Mouse (Mus musculus): ENCODE measurements around the gene Slc36a2. TPM values are rescaled to one million over a fixed set of nuclear protein-coding genes. Genes with fewer than 3 reads are reported as not detected.

Slc36a2 gene
- 0.16 and 0.46 TPM in 2 replicates for polyA plus RNA-seq (2015; fragmentation: Nextera tagmentation; extraction: Ambion mirVana)

GRCm38 (mm10) chr11:55184733-55185291 is at the start of gene Slc36a2:
Slc36a2 (minus strand) TSS chr11:55185077.
- Histone ChIP-seq H3K27me3 (replicated peaks; ENCODE audit: control insufficient read depth, insufficient read depth, low read length) (no peaks in the 10 kb centered on the region), H3K9ac (replicated peaks; ENCODE audit: low read depth, low read length) (no peak within 1 kb of the TSS), H3K4me3 (replicated peaks; ENCODE audit: low read length) (no peak within 1 kb of the TSS), H3K4me1 (replicated peaks; ENCODE audit: control insufficient read depth, insufficient read depth, low read length) (no peaks in the 10 kb centered on the region), H3K4me2 (ENCODE audit: low read length) (no peak within 1 kb of the TSS), H3K27ac (ENCODE audit: low read length) (no peak within 1 kb of the TSS), H3K36me3 (ENCODE audit: control insufficient read depth, insufficient read depth) (no peaks in the 10 kb centered on the region), H3K9me3 (ENCODE audit: control insufficient read depth, low read length) (no peaks in the 10 kb centered on the region)
- 20% methylated on average over 10 of the region's 10 CpGs for WGBS
- ATAC-seq: no peak

- Histone ChIP-seq H3K27me3 (replicated peaks; ENCODE audit: control insufficient read depth, insufficient read depth, low read length) (no peaks in the 10 kb centered on the region), H3K4me1 (replicated peaks; ENCODE audit: control insufficient read depth, insufficient read depth, low read length) (no peaks in the 10 kb centered on the region), H3K27ac (ENCODE audit: low read length) (no peak overlapping the region), H3K9ac (replicated peaks; ENCODE audit: low read depth, low read length) (no peak overlapping the region), H3K9me3 (ENCODE audit: control insufficient read depth, low read length) (no peaks in the 10 kb centered on the region), H3K4me2 (ENCODE audit: low read length) (no peak overlapping the region), H3K36me3 (ENCODE audit: control insufficient read depth, insufficient read depth) (peaks cover 13% of the 10 kb centered on the region), H3K4me3 (replicated peaks; ENCODE audit: low read length) (no peak overlapping the region)
- WGBS: 82% methylated on average over 7 of the region's 7 CpGs
- no peak for ATAC-seq
These were observed 49.4 kb upstream of the Slc36a2 start for GRCm38 (mm10) chr11:55234288-55234687.

- H3K27ac ChIP-seq (ENCODE audit: low read length): no peak overlapping the region
- no peaks in the 10 kb centered on the region for H3K4me1 ChIP-seq (replicated peaks; ENCODE audit: control insufficient read depth, insufficient read depth, low read length)
- no peak for ATAC-seq
- no peak overlapping the region for H3K4me2 ChIP-seq (ENCODE audit: low read length)
- no peaks in the 10 kb centered on the region for H3K27me3 ChIP-seq (replicated peaks; ENCODE audit: control insufficient read depth, insufficient read depth, low read length)
- 92% methylated on average over 6 of the region's 6 CpGs for WGBS
- no peak overlapping the region for H3K9ac ChIP-seq (replicated peaks; ENCODE audit: low read depth, low read length)
- H3K36me3 ChIP-seq (ENCODE audit: control insufficient read depth, insufficient read depth): peaks cover 15% of the 10 kb centered on the region
- H3K4me3 ChIP-seq (replicated peaks; ENCODE audit: low read length): no peak overlapping the region
- no peaks in the 10 kb centered on the region for H3K9me3 ChIP-seq (ENCODE audit: control insufficient read depth, low read length)
These were observed 46.2 kb upstream of the Slc36a2 start for GRCm38 (mm10) chr11:55231034-55231433.

- no peaks in the 10 kb centered on the region for H3K4me1 ChIP-seq (replicated peaks; ENCODE audit: control insufficient read depth, insufficient read depth, low read length)
- no peak for ATAC-seq
- H3K9ac ChIP-seq (replicated peaks; ENCODE audit: low read depth, low read length): no peak overlapping the region
- no peaks in the 10 kb centered on the region for H3K9me3 ChIP-seq (ENCODE audit: control insufficient read depth, low read length)
- H3K36me3 ChIP-seq (ENCODE audit: control insufficient read depth, insufficient read depth): 0 out of 2 replicates have a peak, but pooled peaks cover 4% of the 10 kb centered on the region
- no peak overlapping the region for H3K4me3 ChIP-seq (replicated peaks; ENCODE audit: low read length)
- H3K4me2 ChIP-seq (ENCODE audit: low read length): no peak overlapping the region
- 94% methylated on average over 7 of the region's 7 CpGs for WGBS
- H3K27ac ChIP-seq (ENCODE audit: low read length): no peak overlapping the region
- H3K27me3 ChIP-seq (replicated peaks; ENCODE audit: control insufficient read depth, insufficient read depth, low read length): no peaks in the 10 kb centered on the region
These were observed 36.4 kb upstream of the Slc36a2 start for GRCm38 (mm10) chr11:55221306-55221705.

GRCm38 (mm10) chr11:55218473-55218872 is 33.6 kb upstream of the Slc36a2 start:
- Histone ChIP-seq H3K4me2 (ENCODE audit: low read length) (no peak overlapping the region), H3K9me3 (ENCODE audit: control insufficient read depth, low read length) (no peaks in the 10 kb centered on the region), H3K9ac (replicated peaks; ENCODE audit: low read depth, low read length) (no peak overlapping the region), H3K27ac (ENCODE audit: low read length) (no peak overlapping the region), H3K4me1 (replicated peaks; ENCODE audit: control insufficient read depth, insufficient read depth, low read length) (no peaks in the 10 kb centered on the region), H3K4me3 (replicated peaks; ENCODE audit: low read length) (no peak overlapping the region), H3K27me3 (replicated peaks; ENCODE audit: control insufficient read depth, insufficient read depth, low read length) (no peaks in the 10 kb centered on the region), H3K36me3 (ENCODE audit: control insufficient read depth, insufficient read depth) (no peaks in the 10 kb centered on the region)
- ATAC-seq: no peak
- 87% methylated on average over 3 of the region's 3 CpGs for WGBS

- WGBS: 95% methylated on average over 7 of the region's 7 CpGs
- no peaks in the 10 kb centered on the region for H3K9me3 ChIP-seq (ENCODE audit: control insufficient read depth, low read length)
- H3K36me3 ChIP-seq (ENCODE audit: control insufficient read depth, insufficient read depth): no peaks in the 10 kb centered on the region
- no peak for ATAC-seq
- no peaks in the 10 kb centered on the region for H3K4me1 ChIP-seq (replicated peaks; ENCODE audit: control insufficient read depth, insufficient read depth, low read length)
- H3K4me3 ChIP-seq (replicated peaks; ENCODE audit: low read length): no peak overlapping the region
- no peak overlapping the region for H3K27ac ChIP-seq (ENCODE audit: low read length)
- no peak overlapping the region for H3K9ac ChIP-seq (replicated peaks; ENCODE audit: low read depth, low read length)
- H3K4me2 ChIP-seq (ENCODE audit: low read length): no peak overlapping the region
- H3K27me3 ChIP-seq (replicated peaks; ENCODE audit: control insufficient read depth, insufficient read depth, low read length): no peaks in the 10 kb centered on the region
These were observed 33.0 kb upstream of the Slc36a2 start for GRCm38 (mm10) chr11:55217880-55218279.

- H3K4me1 ChIP-seq (replicated peaks; ENCODE audit: control insufficient read depth, insufficient read depth, low read length): no peaks in the 10 kb centered on the region
- no peak overlapping the region for H3K4me3 ChIP-seq (replicated peaks; ENCODE audit: low read length)
- ATAC-seq: no peak
- H3K36me3 ChIP-seq (ENCODE audit: control insufficient read depth, insufficient read depth): no peaks in the 10 kb centered on the region
- H3K4me2 ChIP-seq (ENCODE audit: low read length): no peak overlapping the region
- whole genome bisulfite sequencing: 94% methylated on average over 4 of the region's 4 CpGs
- H3K9me3 ChIP-seq (ENCODE audit: control insufficient read depth, low read length): no peaks in the 10 kb centered on the region
- H3K9ac ChIP-seq (replicated peaks; ENCODE audit: low read depth, low read length): no peak overlapping the region
- H3K27ac ChIP-seq (ENCODE audit: low read length): no peak overlapping the region
- no peaks in the 10 kb centered on the region for H3K27me3 ChIP-seq (replicated peaks; ENCODE audit: control insufficient read depth, insufficient read depth, low read length)
These were observed 32.5 kb upstream of the Slc36a2 start for GRCm38 (mm10) chr11:55217418-55217817.

- no peak for ATAC-seq
- no peaks in the 10 kb centered on the region for H3K9me3 ChIP-seq (ENCODE audit: control insufficient read depth, low read length)
These were observed 32.0 kb upstream of the Slc36a2 start for GRCm38 (mm10) chr11:55216830-55217229.

GRCm38 (mm10) chr11:55216061-55216460 is 31.2 kb upstream of the Slc36a2 start:
- no peak overlapping the region for H3K27ac ChIP-seq (ENCODE audit: low read length)
- no peaks in the 10 kb centered on the region for H3K27me3 ChIP-seq (replicated peaks; ENCODE audit: control insufficient read depth, insufficient read depth, low read length)
- 87% methylated on average over 3 of the region's 4 CpGs for WGBS
- no peaks in the 10 kb centered on the region for H3K9me3 ChIP-seq (ENCODE audit: control insufficient read depth, low read length)
- H3K4me3 ChIP-seq (replicated peaks; ENCODE audit: low read length): no peak overlapping the region
- no peaks in the 10 kb centered on the region for H3K36me3 ChIP-seq (ENCODE audit: control insufficient read depth, insufficient read depth)
- no peak overlapping the region for H3K9ac ChIP-seq (replicated peaks; ENCODE audit: low read depth, low read length)
- no peak overlapping the region for H3K4me2 ChIP-seq (ENCODE audit: low read length)
- H3K4me1 ChIP-seq (replicated peaks; ENCODE audit: control insufficient read depth, insufficient read depth, low read length): no peaks in the 10 kb centered on the region
- ATAC-seq: no peak

More at GRCm38 (mm10) chr11:55216830-55217229, 32.0 kb upstream of the Slc36a2 start:
- no peak overlapping the region for H3K9ac ChIP-seq (replicated peaks; ENCODE audit: low read depth, low read length)
- H3K27ac ChIP-seq (ENCODE audit: low read length): no peak overlapping the region
- WGBS: 90% methylated on average over 13 of the region's 13 CpGs
- no peak overlapping the region for H3K4me2 ChIP-seq (ENCODE audit: low read length)
- H3K36me3 ChIP-seq (ENCODE audit: control insufficient read depth, insufficient read depth): no peaks in the 10 kb centered on the region
- H3K27me3 ChIP-seq (replicated peaks; ENCODE audit: control insufficient read depth, insufficient read depth, low read length): no peaks in the 10 kb centered on the region
- no peak overlapping the region for H3K4me3 ChIP-seq (replicated peaks; ENCODE audit: low read length)
- H3K4me1 ChIP-seq (replicated peaks; ENCODE audit: control insufficient read depth, insufficient read depth, low read length): no peaks in the 10 kb centered on the region

- Histone ChIP-seq H3K9me3 (ENCODE audit: control insufficient read depth, low read length) (no peaks in the 10 kb centered on the region), H3K4me3 (replicated peaks; ENCODE audit: low read length) (no peak overlapping the region), H3K27ac (ENCODE audit: low read length) (no peak overlapping the region), H3K36me3 (ENCODE audit: control insufficient read depth, insufficient read depth) (no peaks in the 10 kb centered on the region), H3K4me1 (replicated peaks; ENCODE audit: control insufficient read depth, insufficient read depth, low read length) (no peaks in the 10 kb centered on the region), H3K4me2 (ENCODE audit: low read length) (no peak overlapping the region), H3K9ac (replicated peaks; ENCODE audit: low read depth, low read length) (no peak overlapping the region), H3K27me3 (replicated peaks; ENCODE audit: control insufficient read depth, insufficient read depth, low read length) (no peaks in the 10 kb centered on the region)
- no peak for ATAC-seq
- 84% methylated on average over 3 of the region's 3 CpGs for WGBS
These were observed 30.1 kb upstream of the Slc36a2 start for GRCm38 (mm10) chr11:55214978-55215377.
